Mouse (Mus musculus) stomach, embryonic 15.5 days (tissue): Measurements from ENCODE around the gene Ipo7. TPM values are rescaled to one million over a fixed set of nuclear protein-coding genes. Genes with fewer than 3 reads are reported as not detected.

Experiments
- ATAC-seq: fragments of 200-750 bp; cut with Nextera tagmentation; 2 replicates; pipeline ENCODE4 v1.8.0; 2017; ENCODE audit warnings: low read depth, moderate number of reproducible peaks, moderate TSS enrichment; ENCODE audit not compliant: insufficient read depth, low FRiP score
- H3K27ac ChIP-seq: fragments of 300-500 bp; sonication (generic); 2 replicates; pipeline ENCODE4 v1.5.1; 2015; ENCODE audit warnings: mild to moderate bottlenecking, inconsistent platforms
- H3K27me3 ChIP-seq: fragments of 300-500 bp; sonication (generic); replicated peaks from 2 replicates; pipeline ENCODE4 v1.6.1; 2015; ENCODE audit warnings: inconsistent platforms
- H3K36me3 ChIP-seq: fragments of 300-500 bp; sonication (generic); 2 replicates; pipeline ENCODE4 v1.6.1; 2015; ENCODE audit warnings: inconsistent platforms
- H3K4me1 ChIP-seq: fragments of 300-500 bp; sonication (generic); 2 replicates; pipeline ENCODE4 v1.6.1; 2015; ENCODE audit warnings: inconsistent platforms
- H3K4me2 ChIP-seq: fragments of 300-500 bp; sonication (generic); 2 replicates; pipeline ENCODE4 v1.6.1; 2015; ENCODE audit warnings: mild to moderate bottlenecking, inconsistent platforms
- H3K4me3 ChIP-seq: fragments of 300-500 bp; sonication (generic); replicated peaks from 2 replicates; pipeline ENCODE4 v1.5.1; 2015; ENCODE audit warnings: inconsistent platforms
- H3K9ac ChIP-seq: fragments of 300-500 bp; sonication (generic); 2 replicates; pipeline ENCODE4 v1.6.1; 2015; ENCODE audit warnings: inconsistent platforms
- H3K9me3 ChIP-seq: fragments of 300-500 bp; sonication (generic); 2 replicates; pipeline ENCODE4 v1.6.1; 2016; ENCODE audit warnings: inconsistent platforms
- WGBS: fragments of 180-500 bp; shearing (Covaris S2); methylation state at CpG from one replicate; pipeline ENCODE4 v1.1.7; 2015; 5-methylcytosine and 5-hydroxymethylcytosine counted together
- polyA plus RNA-seq: library from polyadenylated mRNA; unstranded; fragments of >200 nt; fragmentation: Nextera tagmentation; extraction: Ambion mirVana; gene quantifications from 2 replicates; pipeline ENCODE4 v1.2.1, GENCODE M21; 2015

The Ipo7 gene
- polyA plus RNA-seq, 1 experiment from 2014 or later, result 40.2 TPM

DNA sequence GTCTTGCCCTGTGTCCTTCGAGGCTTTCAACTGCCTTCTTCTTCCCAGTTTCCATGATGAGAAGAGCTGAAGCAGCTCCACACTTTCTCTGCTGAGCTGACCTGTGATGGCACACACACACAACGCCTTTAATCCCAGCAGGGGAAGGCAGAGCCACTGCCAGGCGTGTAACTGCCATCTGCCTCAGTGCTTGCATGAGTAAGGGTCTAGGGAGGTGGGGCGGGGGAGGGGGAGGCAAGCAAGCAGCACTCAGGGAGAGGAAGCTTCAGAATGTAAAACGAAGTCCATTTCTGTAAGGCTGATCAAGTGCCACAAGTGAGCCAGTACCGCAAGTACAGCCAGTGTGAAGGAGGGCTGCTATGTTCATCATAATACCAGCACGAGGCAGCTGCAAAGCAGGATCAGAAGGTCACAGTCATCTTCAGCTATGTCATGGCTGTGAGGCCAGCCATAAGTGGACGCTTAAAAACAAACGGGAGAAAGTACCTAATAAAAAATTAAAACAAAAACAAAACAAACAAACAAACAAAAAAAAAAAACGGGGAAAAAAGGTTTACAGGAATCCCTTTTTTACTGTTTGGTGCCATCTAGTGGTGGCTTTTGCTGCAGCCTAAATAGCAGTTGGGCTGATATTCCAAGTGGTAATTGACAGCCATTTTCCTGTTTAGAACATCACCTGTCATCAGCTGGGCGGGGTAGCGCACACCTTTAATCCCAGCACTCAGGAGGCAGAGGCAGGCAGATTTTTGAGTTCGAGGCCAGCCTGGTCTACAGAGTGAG lies 65.5 kb downstream of the Ipo7 start:
- Histone ChIP-seq H3K36me3 (peaks cover 50% of the 10 kb centered on the region), H3K4me2 (no peak overlapping the region), H3K27me3 (no peaks in the 10 kb centered on the region), H3K27ac (no peak overlapping the region), H3K9ac (no peak overlapping the region), H3K4me3 (no peak overlapping the region), H3K4me1 (peaks cover 3% of the 10 kb centered on the region; the same call in 1 of the 2 replicates), H3K9me3 (no peaks in the 10 kb centered on the region)
- no peak for ATAC-seq
- 68% methylated on average over 13 of the region's 13 CpGs for WGBS

DNA sequence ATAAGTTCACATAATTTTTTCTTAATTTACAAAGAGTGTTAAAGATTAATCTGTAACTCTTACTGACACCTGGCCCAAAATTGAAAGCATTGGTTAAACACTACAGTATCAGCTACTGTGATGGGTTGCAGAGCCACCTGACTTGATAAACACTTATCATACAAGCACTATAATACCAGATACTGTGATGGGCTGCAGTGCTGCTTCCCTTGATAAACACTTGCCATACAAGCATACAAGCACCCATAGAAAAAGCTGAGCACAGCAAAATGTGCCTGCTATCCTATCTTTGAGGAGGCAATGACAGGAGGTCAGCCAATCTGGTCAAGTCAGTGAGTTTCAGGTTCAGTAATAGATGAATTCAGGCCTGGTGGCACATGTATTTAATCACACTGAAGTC lies 67.1 kb downstream of the Ipo7 start:
- Histone ChIP-seq H3K27me3 (no peaks in the 10 kb centered on the region), H3K9me3 (no peaks in the 10 kb centered on the region), H3K9ac (no peak overlapping the region), H3K36me3 (peaks cover 52% of the 10 kb centered on the region), H3K4me3 (no peak overlapping the region), H3K4me2 (no peak overlapping the region), H3K4me1 (peaks cover 3% of the 10 kb centered on the region; the same call in 1 of the 2 replicates), H3K27ac (no peak overlapping the region)
- no peak for ATAC-seq

DNA sequence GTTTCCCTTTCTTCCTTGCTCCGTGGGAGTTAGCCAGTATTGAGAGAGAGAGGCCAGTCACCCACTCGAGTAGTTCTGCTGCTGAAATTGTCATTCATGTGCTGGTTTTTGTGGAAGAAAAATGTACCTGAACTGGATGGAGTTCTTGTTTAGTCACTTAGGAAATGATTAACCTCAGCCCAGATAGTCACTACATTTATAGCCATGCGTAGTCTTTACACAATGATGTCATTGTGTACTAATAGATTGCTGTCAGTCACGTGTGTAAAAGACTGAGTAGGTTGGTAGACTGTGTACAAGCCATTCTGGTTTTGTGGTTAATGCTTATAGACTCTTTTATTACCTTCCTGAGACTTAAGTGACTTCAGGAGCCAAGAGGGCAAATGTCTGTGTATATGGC lies 69.8 kb downstream of the Ipo7 start:
- no peaks in the 10 kb centered on the region for H3K27me3 ChIP-seq
- H3K4me2 ChIP-seq, result no peak overlapping the region
- H3K4me1 ChIP-seq, result peaks cover 3% of the 10 kb centered on the region; the same call in 1 of the 2 replicates
- H3K36me3 ChIP-seq, result peaks cover 59% of the 10 kb centered on the region
- ATAC-seq, result peak; percentile 95
- peak overlapping the region; percentile 84 for H3K27ac ChIP-seq
- H3K9me3 ChIP-seq, result no peaks in the 10 kb centered on the region
- H3K9ac ChIP-seq, result no peak overlapping the region
- WGBS, result 59% methylated on average over 4 of the region's 4 CpGs
- no peak overlapping the region for H3K4me3 ChIP-seq

DNA sequence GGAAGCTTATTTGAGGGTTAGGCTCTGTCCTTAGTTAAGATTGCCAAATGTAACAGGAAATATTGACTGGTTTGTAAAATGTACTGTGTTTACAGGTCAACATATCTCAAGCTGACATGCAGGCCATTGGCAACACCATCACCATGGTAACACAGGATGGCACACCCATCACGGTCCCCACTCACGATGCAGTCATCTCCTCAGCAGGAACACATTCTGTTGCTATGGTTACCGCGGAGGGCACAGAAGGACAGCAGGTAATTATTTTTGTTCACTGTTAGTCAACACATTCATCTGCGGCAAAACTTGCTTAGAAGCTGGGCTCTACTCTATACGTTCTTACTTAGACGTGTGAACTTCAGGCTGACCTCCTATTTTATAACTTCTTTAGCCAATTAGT lies 73.6 kb downstream of the Ipo7 start:
- no peak overlapping the region for H3K4me3 ChIP-seq
- H3K4me2 ChIP-seq, result no peak overlapping the region
- no peaks in the 10 kb centered on the region for H3K27me3 ChIP-seq
- 80% methylated on average over 7 of the region's 7 CpGs for WGBS
- H3K9ac ChIP-seq, result no peak overlapping the region
- no peaks in the 10 kb centered on the region for H3K9me3 ChIP-seq
- peaks cover 46% of the 10 kb centered on the region for H3K36me3 ChIP-seq
- ATAC-seq, result no peak
- H3K4me1 ChIP-seq, result peaks cover 1% of the 10 kb centered on the region; the same call in 1 of the 2 replicates
- no peak overlapping the region for H3K27ac ChIP-seq

DNA sequence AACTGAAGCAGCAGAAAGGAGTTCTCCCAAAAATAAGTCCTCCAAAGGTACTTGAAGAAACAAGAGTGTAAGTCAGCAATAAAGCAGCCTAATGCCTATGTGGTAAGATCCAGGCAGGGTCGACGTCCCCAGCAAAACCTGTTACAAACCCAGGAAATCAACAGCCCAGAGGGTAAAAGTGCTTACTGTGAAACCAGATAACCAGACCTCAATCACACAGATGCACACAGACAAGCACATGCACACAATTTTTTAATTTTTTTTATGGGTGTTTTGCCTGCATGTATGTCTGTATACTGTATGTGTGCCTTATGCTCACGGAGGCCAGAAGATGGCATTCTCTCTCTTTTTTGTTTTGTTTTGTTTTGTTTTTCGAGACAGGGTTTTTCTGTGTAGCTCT lies 78.3 kb downstream of the Ipo7 start:
- ATAC-seq, result no peak
- Histone ChIP-seq H3K9ac (no peak overlapping the region), H3K27me3 (no peaks in the 10 kb centered on the region), H3K4me2 (no peak overlapping the region), H3K4me1 (no peaks in the 10 kb centered on the region), H3K9me3 (no peaks in the 10 kb centered on the region), H3K4me3 (no peak overlapping the region), H3K27ac (no peak overlapping the region; the same call in 1 of the 2 replicates), H3K36me3 (peaks cover 27% of the 10 kb centered on the region)
- 75% methylated on average over 4 of the region's 4 CpGs for WGBS

DNA sequence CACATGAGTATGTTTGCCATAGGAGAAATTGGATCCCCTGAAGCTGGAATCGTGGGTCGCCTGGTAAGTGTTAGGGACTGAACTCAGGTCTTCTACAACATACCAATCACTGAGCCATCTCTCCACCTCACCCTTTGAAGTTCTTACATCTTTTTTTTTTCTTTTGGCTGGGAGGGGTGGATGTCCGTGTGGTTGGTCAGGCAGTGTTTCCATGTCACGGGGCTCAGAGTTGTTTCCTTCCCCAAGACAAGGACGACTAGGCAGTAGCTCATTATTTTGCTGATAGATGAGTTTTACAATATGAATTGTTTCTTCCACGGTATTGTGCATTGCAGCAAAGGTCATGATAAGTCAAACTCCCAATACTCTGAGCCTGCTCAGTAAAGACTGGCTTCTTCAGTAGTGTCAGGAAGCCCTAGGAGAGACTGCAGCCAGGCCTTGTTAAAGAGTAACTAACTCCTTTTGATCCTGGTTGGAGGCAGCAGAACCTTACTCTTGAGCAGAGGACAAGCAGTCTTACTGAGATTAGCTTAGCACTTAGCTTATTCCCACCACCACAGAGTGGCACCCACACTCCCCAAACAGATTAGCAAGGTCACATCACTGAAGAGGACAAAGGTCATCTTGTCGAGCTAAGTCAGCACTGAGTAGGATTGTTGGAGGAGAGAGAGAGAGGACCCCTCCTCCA lies 79.2 kb downstream of the Ipo7 start:
- Histone ChIP-seq H3K27me3 (no peaks in the 10 kb centered on the region), H3K9ac (no peak overlapping the region), H3K4me1 (no peaks in the 10 kb centered on the region), H3K9me3 (no peaks in the 10 kb centered on the region), H3K4me2 (no peak overlapping the region), H3K36me3 (peaks cover 19% of the 10 kb centered on the region), H3K4me3 (no peak overlapping the region), H3K27ac (peak overlapping the region; percentile 33)
- ATAC-seq, result peak; percentile 75
- WGBS, result 41% methylated on average over 7 of the region's 7 CpGs

DNA sequence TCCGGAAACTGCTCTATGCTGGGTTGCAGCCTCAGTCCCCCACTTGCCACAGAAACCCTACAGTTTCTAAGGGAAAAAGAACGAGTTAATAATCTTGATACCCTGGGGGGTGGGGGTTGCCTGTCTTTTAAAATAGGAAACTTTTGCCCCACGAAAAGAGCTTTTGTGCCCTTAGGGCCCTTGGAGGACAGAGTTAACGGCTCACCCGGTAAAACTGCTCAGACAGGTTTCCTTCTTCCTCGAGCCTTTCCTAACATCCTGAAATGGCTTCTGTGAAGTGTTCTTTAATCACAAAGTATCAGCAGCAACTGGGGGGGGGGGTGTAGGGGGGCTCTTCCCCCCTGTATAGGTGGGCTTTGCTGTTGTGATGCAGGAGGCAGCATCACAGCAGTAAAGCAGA lies 82.8 kb downstream of the Ipo7 start:
- 47% methylated on average over 6 of the region's 6 CpGs for WGBS

DNA sequence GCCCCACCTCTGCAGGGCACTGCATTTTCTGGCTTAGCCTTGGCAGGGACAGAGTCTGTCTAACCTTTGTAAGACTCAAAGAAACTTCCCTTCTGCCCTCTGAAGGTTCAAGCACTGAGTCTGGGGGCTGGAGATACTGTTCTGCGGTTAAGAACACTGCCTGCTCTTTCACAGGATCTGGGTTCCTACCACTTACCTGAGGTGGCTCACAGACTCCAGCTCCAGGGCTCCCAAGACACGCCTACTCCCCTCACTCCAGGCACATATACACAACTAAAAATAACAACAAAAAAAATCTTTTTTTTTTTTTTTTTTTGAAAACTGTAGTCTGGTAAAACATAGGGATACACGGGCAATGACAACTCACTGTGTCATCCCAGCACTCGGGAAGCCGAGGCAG lies 83.2 kb downstream of the Ipo7 start:
- ATAC-seq, result no peak
- peak overlapping the region; percentile 49; the same call in 1 of the 2 replicates for H3K27ac ChIP-seq
- no peak overlapping the region for H3K4me2 ChIP-seq
- H3K36me3 ChIP-seq, result no peaks in the 10 kb centered on the region
- H3K4me1 ChIP-seq, result no peaks in the 10 kb centered on the region
- H3K9ac ChIP-seq, result no peak overlapping the region
- H3K9me3 ChIP-seq, result no peaks in the 10 kb centered on the region
- 66% methylated on average over 5 of the region's 5 CpGs for WGBS
- no peaks in the 10 kb centered on the region for H3K27me3 ChIP-seq
- no peak overlapping the region for H3K4me3 ChIP-seq

More for the DNA sequence above, 82.8 kb downstream of the Ipo7 start:
- no peak overlapping the region for H3K4me2 ChIP-seq
- H3K27ac ChIP-seq, result peak overlapping the region; percentile 49; the same call in 1 of the 2 replicates
- 0 out of 2 replicates have a peak, but pooled peaks cover 3% of the 10 kb centered on the region for H3K36me3 ChIP-seq
- H3K4me1 ChIP-seq, result no peaks in the 10 kb centered on the region
- ATAC-seq, result no peak
- no peak overlapping the region for H3K4me3 ChIP-seq
- no peaks in the 10 kb centered on the region for H3K9me3 ChIP-seq
- H3K9ac ChIP-seq, result no peak overlapping the region
- no peaks in the 10 kb centered on the region for H3K27me3 ChIP-seq

DNA sequence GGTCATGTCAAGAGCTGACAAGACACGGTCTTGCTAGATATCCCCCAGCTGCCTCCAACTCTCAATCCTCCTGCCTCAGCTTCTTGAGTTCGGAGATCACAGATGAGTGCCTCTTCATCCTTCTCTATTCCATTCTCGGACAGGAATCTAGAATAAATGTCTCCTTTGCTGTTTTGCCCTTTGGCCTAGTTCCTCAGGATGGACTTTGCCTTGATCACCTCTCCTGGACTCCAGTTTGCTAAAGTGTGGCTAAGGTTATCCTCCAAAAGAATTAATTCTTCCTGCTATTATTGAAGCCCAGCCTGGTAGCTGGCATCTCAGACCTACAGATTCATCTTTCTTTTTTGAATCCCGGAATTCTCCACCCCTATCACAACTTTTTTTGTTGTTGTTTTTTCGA lies 87.0 kb downstream of the Ipo7 start:
- Histone ChIP-seq H3K4me3 (no peak overlapping the region), H3K9ac (no peak overlapping the region), H3K9me3 (no peaks in the 10 kb centered on the region), H3K27me3 (no peaks in the 10 kb centered on the region), H3K27ac (no peak overlapping the region), H3K36me3 (no peaks in the 10 kb centered on the region), H3K4me2 (no peak overlapping the region), H3K4me1 (peaks cover 7% of the 10 kb centered on the region)
- no peak for ATAC-seq
- 81% methylated on average over 5 of the region's 5 CpGs for WGBS

Other genes with a start within 250 kb of the Ipo7 start
- 0.95 and 1.5 TPM in 2 replicates for gene Nrip3, start 236.2 kb upstream of the Ipo7 start, polyA plus RNA-seq
- gene Scube2, start 152.6 kb upstream of the Ipo7 start, polyA plus RNA-seq, result 1.5 TPM in 2 replicates
- 31.1 and 31.6 TPM in 2 replicates for gene Dennd5a, start 57.8 kb upstream of the Ipo7 start, polyA plus RNA-seq
- gene Tmem41b, start 31.3 kb upstream of the Ipo7 start, polyA plus RNA-seq, result 68.7 and 70.1 TPM in 2 replicates
- 15.8 and 16.2 TPM in 2 replicates for gene Zfp143, start 42.9 kb downstream of the Ipo7 start, polyA plus RNA-seq
- gene Wee1, start 103.8 kb downstream of the Ipo7 start, polyA plus RNA-seq, result 30.1 and 34.7 TPM in 2 replicates
- gene Swap70, start 203.4 kb downstream of the Ipo7 start, polyA plus RNA-seq, result 22.5 and 25.8 TPM in 2 replicates